Mouse (Mus musculus) thymus, adult 2 months (tissue): Measurements from ENCODE around the gene Atg10. TPM values are rescaled to one million over a fixed set of nuclear protein-coding genes. Genes with fewer than 3 reads are reported as not detected.

Source experiments
- DNase-seq: peaks from one replicate; pipeline ENCODE4 v3.0.0; 2021
- H3K27ac ChIP-seq: fragments of 200-500 bp; 2 replicates; pipeline ENCODE4 v1.5.1; 2012; ENCODE audit warnings: low read length, control low read depth; ENCODE audit not compliant: control insufficient read depth, insufficient read depth
- H3K27me3 ChIP-seq: fragments of 200-500 bp; 2 replicates; pipeline ENCODE4 v1.6.1; 2012; ENCODE audit warnings: mild to moderate bottlenecking, low read length, moderate library complexity, mixed read lengths; ENCODE audit not compliant: control insufficient read depth, insufficient read depth
- H3K36me3 ChIP-seq: fragments of 200-500 bp; 2 replicates; pipeline ENCODE4 v1.6.1; 2012; ENCODE audit warnings: mild to moderate bottlenecking, low read length, moderate library complexity; ENCODE audit not compliant: control insufficient read depth, insufficient read depth
- H3K4me1 ChIP-seq: fragments of 200-500 bp; replicated peaks from 2 replicates; pipeline ENCODE4 v1.6.1; 2012; ENCODE audit warnings: low read length; ENCODE audit not compliant: control insufficient read depth, insufficient read depth
- H3K4me3 ChIP-seq: fragments of 200-500 bp; 2 replicates; pipeline ENCODE4 v1.5.1; 2012; ENCODE audit warnings: mild to moderate bottlenecking, low read length, control low read depth, moderate library complexity; ENCODE audit not compliant: control insufficient read depth, insufficient read depth
- CTCF ChIP-seq: fragments of 200-500 bp; IDR thresholded peaks from 2 replicates; pipeline ENCODE4 v1.5.1; 2012; ENCODE audit warnings: mild to moderate bottlenecking, control low read depth, low read length, moderate library complexity, borderline replicate concordance; ENCODE audit not compliant: control insufficient read depth, poor library complexity, insufficient read depth; ENCODE audit errors: extremely low read depth
- POLR2A ChIP-seq: fragments of 200-500 bp; IDR thresholded peaks from 2 replicates; pipeline ENCODE4 v1.6.1; 2012; ENCODE audit warnings: mild to moderate bottlenecking, low read length, control low read depth, moderate library complexity; ENCODE audit not compliant: control insufficient read depth, poor library complexity, insufficient read depth; ENCODE audit errors: extremely low read depth
- WGBS: fragments of 180-500 bp; shearing (Covaris S2); methylation state at CpG from one replicate; pipeline ENCODE4 v1.1.7; 2018; 5-methylcytosine and 5-hydroxymethylcytosine counted together
- polyA plus RNA-seq: library from polyadenylated mRNA; depleted of rRNA; stranded (reverse); fragments of >200 nt; gene quantifications from 2 replicates; pipeline ENCODE4 v1.2.3, GENCODE M21; 2012

Gene Atg10
- polyA plus RNA-seq, 1 experiment, result 1.4 TPM

- Histone ChIP-seq H3K36me3 (no peaks in the 10 kb centered on the region), H3K27ac (no peak overlapping the region), H3K27me3 (no peaks in the 10 kb centered on the region), H3K4me3 (no peak overlapping the region), H3K4me1 (peaks cover 10% of the 10 kb centered on the region)
- no peak for TF ChIP-seq CTCF
- TF ChIP-seq POLR2A, result no peak
- no peak for DNase-seq
- 78% methylated on average over 4 of the region's 4 CpGs for WGBS
Measured at GRCm38 (mm10) chr13:91168486-91168885, 55.3 kb downstream of the Atg10 start.

GRCm38 (mm10) chr13:91167561-91167960 is 56.2 kb downstream of the Atg10 start:
- Histone ChIP-seq H3K36me3 (no peaks in the 10 kb centered on the region), H3K4me1 (peaks cover 10% of the 10 kb centered on the region), H3K4me3 (no peak overlapping the region), H3K27me3 (no peaks in the 10 kb centered on the region), H3K27ac (no peak overlapping the region)
- 91% methylated on average over 5 of the region's 5 CpGs for WGBS
- TF ChIP-seq CTCF (no peak), POLR2A (no peak)
- no peak for DNase-seq

- Histone ChIP-seq H3K4me3 (no peak overlapping the region), H3K27me3 (no peaks in the 10 kb centered on the region), H3K36me3 (no peaks in the 10 kb centered on the region), H3K4me1 (peaks cover 10% of the 10 kb centered on the region), H3K27ac (no peak overlapping the region)
- 92% methylated on average over 7 of the region's 7 CpGs for WGBS
- no peak for TF ChIP-seq CTCF
- no peak for TF ChIP-seq POLR2A
- no peak for DNase-seq
Measured at GRCm38 (mm10) chr13:91166286-91166685, 57.5 kb downstream of the Atg10 start.

GRCm38 (mm10) chr13:91165200-91165599 is 58.6 kb downstream of the Atg10 start:
- H3K27me3 ChIP-seq, result no peaks in the 10 kb centered on the region
- no peak for TF ChIP-seq POLR2A
- no peak for TF ChIP-seq CTCF
- 87% methylated on average over 6 of the region's 6 CpGs for WGBS
- H3K27ac ChIP-seq, result no peak overlapping the region
- no peaks in the 10 kb centered on the region for H3K36me3 ChIP-seq
- H3K4me1 ChIP-seq, result peaks cover 10% of the 10 kb centered on the region
- no peak for DNase-seq
- no peak overlapping the region for H3K4me3 ChIP-seq

- H3K36me3 ChIP-seq, result no peaks in the 10 kb centered on the region
- WGBS, result 91% methylated on average over 4 of the region's 4 CpGs
- TF ChIP-seq POLR2A (no peak), CTCF (no peak)
- DNase-seq, result no peak
- H3K4me3 ChIP-seq, result no peak overlapping the region
- H3K27me3 ChIP-seq, result no peaks in the 10 kb centered on the region
- H3K4me1 ChIP-seq, result no peaks in the 10 kb centered on the region
- no peak overlapping the region for H3K27ac ChIP-seq
Measured at GRCm38 (mm10) chr13:91163292-91163691, 60.5 kb downstream of the Atg10 start.

GRCm38 (mm10) chr13:91162452-91162851 is 61.3 kb downstream of the Atg10 start:
- H3K4me3 ChIP-seq, result no peak overlapping the region
- no peaks in the 10 kb centered on the region for H3K27me3 ChIP-seq
- TF ChIP-seq CTCF (no peak), POLR2A (no peak)
- H3K27ac ChIP-seq, result no peak overlapping the region
- WGBS, result 97% methylated on average over 5 of the region's 5 CpGs
- no peak for DNase-seq
- H3K4me1 ChIP-seq, result no peaks in the 10 kb centered on the region
- no peaks in the 10 kb centered on the region for H3K36me3 ChIP-seq

- Histone ChIP-seq H3K36me3 (no peaks in the 10 kb centered on the region), H3K27ac (no peak overlapping the region), H3K4me3 (no peak overlapping the region), H3K27me3 (no peaks in the 10 kb centered on the region), H3K4me1 (no peaks in the 10 kb centered on the region)
- TF ChIP-seq CTCF (no peak), POLR2A (no peak)
- 94% methylated on average over 3 of the region's 3 CpGs for WGBS
- DNase-seq, result no peak
Measured at GRCm38 (mm10) chr13:91160616-91161015, 63.2 kb downstream of the Atg10 start.
